Mouse (Mus musculus) myocyte (in vitro differentiated cells): ENCODE data around the gene Ablim1. TPM values are rescaled to one million over a fixed set of nuclear protein-coding genes. Genes with fewer than 3 reads are reported as not detected.

Experiments
- H3K27me3 ChIP-seq: one replicate; pipeline ENCODE4 v1.6.1; 2011; ENCODE audit not compliant: control insufficient read depth, insufficient read depth, insufficient read length
- H3K36me3 ChIP-seq: one replicate; pipeline ENCODE4 v1.6.1; 2011; ENCODE audit not compliant: control insufficient read depth, insufficient read depth
- H3K4me2 ChIP-seq: one replicate; pipeline ENCODE4 v1.6.1; 2011; ENCODE audit warnings: low read depth, control low read depth
- H3K4me3 ChIP-seq: one replicate; pipeline ENCODE4 v1.5.1; 2011; ENCODE audit warnings: mild to moderate bottlenecking, control low read depth, moderate library complexity
- H3K79me2 ChIP-seq: one replicate; pipeline ENCODE4 v1.6.1; 2011; ENCODE audit not compliant: control insufficient read depth, insufficient read depth
- H3ac ChIP-seq: one replicate; pipeline ENCODE4 v1.6.1; 2011; ENCODE audit not compliant: control insufficient read depth, insufficient read length
- CEBPB ChIP-seq: IDR thresholded peaks from 2 replicates; pipeline ENCODE4 v1.6.1; 2011; ENCODE audit warnings: mild to moderate bottlenecking, moderate library complexity; ENCODE audit not compliant: poor library complexity, insufficient read depth, severe bottlenecking
- E2F4 ChIP-seq: IDR thresholded peaks from one replicate; pipeline ENCODE4 v1.6.1; 2011; ENCODE audit warnings: mild to moderate bottlenecking, control low read depth, moderate library complexity; ENCODE audit not compliant: insufficient read depth
- MAX ChIP-seq: IDR thresholded peaks from one replicate; pipeline ENCODE4 v1.6.1; 2011; ENCODE audit warnings: low read depth, mild to moderate bottlenecking, control low read depth
- MYOD1 ChIP-seq, 3 experiments: IDR thresholded peaks; one replicate each; pipeline ENCODE4 v1.6.1; 2011; ENCODE audit warnings: control low read depth in 2 of 3, low read depth in 2 of 3, mild to moderate bottlenecking in 2 of 3, moderate library complexity in 1 of 3; ENCODE audit not compliant: insufficient read length in 2 of 3, control insufficient read depth in 1 of 3
- MYOG ChIP-seq, 3 experiments: IDR thresholded peaks; one replicate each; pipeline ENCODE4 v1.6.1; 2011; ENCODE audit warnings: control low read depth in 2 of 3, low read depth in 2 of 3, mild to moderate bottlenecking in 2 of 3; ENCODE audit not compliant: insufficient read length in 2 of 3, control insufficient read depth in 1 of 3, insufficient read depth in 1 of 3
- POLR2A ChIP-seq: IDR thresholded peaks from one replicate; pipeline ENCODE4 v1.6.1; 2011; ENCODE audit warnings: low read depth, mild to moderate bottlenecking, control low read depth, moderate library complexity; ENCODE audit not compliant: insufficient read length
- POLR2AphosphoS2 ChIP-seq: IDR thresholded peaks from one replicate; pipeline ENCODE4 v1.6.1; 2011; ENCODE audit warnings: low read depth, control low read depth; ENCODE audit not compliant: insufficient read length
- REST ChIP-seq: IDR thresholded peaks from one replicate; pipeline ENCODE4 v1.6.1; 2011; ENCODE audit warnings: mild to moderate bottlenecking, control low read depth, moderate library complexity; ENCODE audit not compliant: insufficient read depth, insufficient read length
- SRF ChIP-seq: IDR thresholded peaks from one replicate; pipeline ENCODE4 v1.6.1; 2011; ENCODE audit warnings: low read depth; ENCODE audit not compliant: control insufficient read depth, insufficient read length
- TCF12 ChIP-seq: IDR thresholded peaks from one replicate; pipeline ENCODE4 v1.6.1; 2011; ENCODE audit warnings: mild to moderate bottlenecking, control low read depth; ENCODE audit not compliant: poor library complexity, insufficient read depth, severe bottlenecking
- TCF3 ChIP-seq: IDR thresholded peaks from one replicate; pipeline ENCODE4 v1.6.1; 2011; ENCODE audit warnings: low read depth, control low read depth; ENCODE audit not compliant: insufficient read length
- USF1 ChIP-seq: IDR thresholded peaks from one replicate; pipeline ENCODE4 v1.6.1; 2011; ENCODE audit warnings: low read depth, mild to moderate bottlenecking, control low read depth, moderate library complexity
- polyA plus RNA-seq: library from polyadenylated mRNA; unstranded; fragments of >200 nt; fragmentation: generic; extraction: Trizol; gene quantifications from one replicate; pipeline ENCODE4 v1.2.1, GENCODE M21; 2012; ENCODE audit warnings: missing spikeins

Gene Ablim1
- polyA plus RNA-seq, 1 experiment = 29.9 TPM

DNA sequence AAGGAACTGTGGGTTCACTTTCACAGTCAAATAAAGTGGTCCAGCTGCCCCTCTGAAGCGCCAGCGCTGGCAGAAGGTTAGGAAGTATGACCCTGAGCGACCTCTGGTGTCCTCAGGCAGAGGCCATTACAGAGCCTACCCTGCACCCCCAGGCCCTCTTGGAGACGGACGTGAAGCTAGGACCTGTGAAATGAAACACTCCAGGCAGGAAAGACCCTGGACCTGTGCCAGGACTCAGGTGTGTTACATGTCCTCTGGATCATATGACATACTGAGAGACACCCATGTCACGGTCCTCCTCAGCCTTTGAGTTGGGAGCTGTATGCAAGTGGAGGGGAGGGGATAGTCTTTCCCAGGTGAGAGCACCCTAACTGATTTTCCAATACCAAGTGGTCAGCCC is 137.4 kb downstream of the Ablim1 start:
- Histone ChIP-seq H3K79me2 (peaks cover 13% of the 10 kb centered on the region), H3K36me3 (no peaks in the 10 kb centered on the region), H3K4me2 (no peak overlapping the region), H3K27me3 (no peaks in the 10 kb centered on the region), H3K4me3 (no peak overlapping the region), H3ac (no peak overlapping the region)
- TF ChIP-seq TCF3 (no peak), TCF12 (no peak), MYOG (IDR thresholded peaks at IDR 0.05; ENCODE audit: control insufficient read depth in 1 of 3, insufficient read depth in 1 of 3, insufficient read length in 2 of 3, low read depth in 2 of 3) (no peak), SRF (no peak), REST (no peak), POLR2AphosphoS2 (no peak), MAX (no peak), POLR2A (no peak), CEBPB (no peak), E2F4 (no peak), MYOD1 (IDR thresholded peaks at IDR 0.05; ENCODE audit: control insufficient read depth in 1 of 3, insufficient read length in 2 of 3, low read depth in 2 of 3) (no peak), USF1 (no peak)

DNA sequence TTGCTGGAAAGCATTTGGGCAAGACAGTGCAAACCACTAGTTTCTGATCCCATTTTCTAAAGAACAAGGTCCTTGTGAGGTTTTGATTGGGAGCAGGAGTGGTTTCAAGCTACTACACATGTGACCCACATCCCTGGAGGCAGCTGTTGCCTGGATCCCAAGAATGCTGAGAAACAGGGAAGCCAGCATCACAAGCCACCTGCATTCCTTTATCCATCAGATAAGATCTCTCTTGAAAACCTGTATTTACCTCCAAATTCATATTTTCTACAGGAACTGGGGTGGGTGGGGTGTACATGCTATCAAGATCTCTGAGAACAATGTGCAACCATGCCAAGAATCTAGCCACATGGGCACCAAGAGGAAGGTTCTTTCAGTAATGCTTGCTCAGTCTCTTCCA is 139.6 kb downstream of the Ablim1 start:
- Histone ChIP-seq H3K27me3 (no peaks in the 10 kb centered on the region), H3K36me3 (no peaks in the 10 kb centered on the region), H3K4me2 (no peak overlapping the region), H3K79me2 (peaks cover 10% of the 10 kb centered on the region), H3K4me3 (no peak overlapping the region), H3ac (no peak overlapping the region)
- TF ChIP-seq USF1 (no peak), MYOD1 (IDR thresholded peaks at IDR 0.05; ENCODE audit: control insufficient read depth in 1 of 3, insufficient read length in 2 of 3, low read depth in 2 of 3) (no peak), SRF (no peak), CEBPB (no peak), POLR2A (no peak), REST (no peak), TCF12 (no peak), E2F4 (no peak), MYOG (IDR thresholded peaks at IDR 0.05; ENCODE audit: control insufficient read depth in 1 of 3, insufficient read depth in 1 of 3, insufficient read length in 2 of 3, low read depth in 2 of 3) (no peak), POLR2AphosphoS2 (no peak), MAX (no peak), TCF3 (no peak)

DNA sequence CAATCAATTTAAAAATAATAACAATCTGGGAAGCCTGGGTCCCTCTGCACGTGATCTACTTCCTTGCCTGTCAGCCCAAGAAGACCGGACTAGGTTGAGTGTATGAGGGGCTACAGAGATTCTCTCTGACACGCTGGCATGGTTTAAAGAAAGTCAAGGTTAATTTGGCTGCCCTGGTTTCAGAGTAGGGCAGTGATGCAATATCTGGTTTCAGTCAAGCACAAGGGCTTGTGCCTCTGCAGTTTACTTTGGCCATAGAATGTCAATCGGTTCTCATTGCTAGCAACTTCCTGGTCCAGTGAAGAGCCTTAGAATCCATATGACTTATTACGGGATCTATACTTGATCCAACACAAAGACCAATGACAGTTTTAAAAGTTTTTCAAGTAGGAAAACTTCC is 140.2 kb downstream of the Ablim1 start:
- no peak for TF ChIP-seq POLR2AphosphoS2
- no peak for TF ChIP-seq USF1
- no peak for TF ChIP-seq MYOG (IDR thresholded peaks at IDR 0.05; ENCODE audit: control insufficient read depth in 1 of 3, insufficient read depth in 1 of 3, insufficient read length in 2 of 3, low read depth in 2 of 3)
- no peak for TF ChIP-seq REST
- TF ChIP-seq TCF3 = no peak
- TF ChIP-seq E2F4 = no peak
- no peak for TF ChIP-seq MAX
- no peak for TF ChIP-seq POLR2A
- no peak for TF ChIP-seq SRF
- no peak for TF ChIP-seq TCF12
- TF ChIP-seq CEBPB = no peak
- TF ChIP-seq MYOD1 (IDR thresholded peaks at IDR 0.05; ENCODE audit: control insufficient read depth in 1 of 3, insufficient read length in 2 of 3, low read depth in 2 of 3) = no peak

DNA sequence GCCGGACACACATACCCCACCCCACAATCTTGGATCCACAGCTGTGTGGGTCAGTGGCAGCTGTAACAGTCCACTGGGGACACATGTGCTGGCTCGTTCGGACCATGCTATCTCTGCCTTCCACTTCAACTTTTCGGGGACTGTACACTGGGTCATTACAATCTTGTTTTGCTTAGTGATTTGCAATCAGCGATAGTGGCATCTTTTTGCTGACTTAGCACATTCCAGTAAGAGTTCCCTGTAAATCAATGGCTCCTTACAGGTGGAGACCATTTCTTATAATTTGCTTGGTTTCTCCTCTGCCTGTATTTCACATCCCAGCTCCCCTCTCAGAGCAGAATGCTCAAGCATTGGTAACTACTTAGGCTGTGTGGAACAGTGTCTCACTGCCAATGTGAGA is 140.7 kb downstream of the Ablim1 start:
- no peak overlapping the region for H3ac ChIP-seq
- no peaks in the 10 kb centered on the region for H3K36me3 ChIP-seq
- peaks cover 5% of the 10 kb centered on the region for H3K79me2 ChIP-seq
- H3K4me2 ChIP-seq = no peak overlapping the region
- TF ChIP-seq USF1 = no peak
- no peak for TF ChIP-seq E2F4
- no peak for TF ChIP-seq POLR2AphosphoS2
- TF ChIP-seq MYOG (IDR thresholded peaks at IDR 0.05; ENCODE audit: control insufficient read depth in 1 of 3, insufficient read depth in 1 of 3, insufficient read length in 2 of 3, low read depth in 2 of 3) = no peak
- no peak for TF ChIP-seq TCF3
- TF ChIP-seq TCF12 = no peak
- no peak for TF ChIP-seq REST
- no peak for TF ChIP-seq POLR2A
- no peak for TF ChIP-seq MAX
- no peak for TF ChIP-seq MYOD1 (IDR thresholded peaks at IDR 0.05; ENCODE audit: control insufficient read depth in 1 of 3, insufficient read length in 2 of 3, low read depth in 2 of 3)
- no peak for TF ChIP-seq CEBPB
- no peak for TF ChIP-seq SRF
- no peaks in the 10 kb centered on the region for H3K27me3 ChIP-seq
- no peak overlapping the region for H3K4me3 ChIP-seq

More for the DNA sequence above, 140.2 kb downstream of the Ablim1 start:
- Histone ChIP-seq H3K36me3 (no peaks in the 10 kb centered on the region), H3ac (no peak overlapping the region), H3K27me3 (no peaks in the 10 kb centered on the region), H3K4me3 (no peak overlapping the region), H3K79me2 (peaks cover 6% of the 10 kb centered on the region), H3K4me2 (no peak overlapping the region)
